Mouse (Mus musculus): ENCODE measurements around the gene Smg6. TPM values are rescaled to one million over a fixed set of nuclear protein-coding genes. Genes with fewer than 3 reads are reported as not detected.

Smg6 gene
- polyA plus RNA-seq, 1 experiment from 2014 or later, result 15.9 TPM

- peaks cover under 1% of the 10 kb centered on the region for H3K4me1 ChIP-seq (ENCODE audit: control insufficient read depth, insufficient read depth, low read length)
- H3K9me3 ChIP-seq (ENCODE audit: control insufficient read depth, low read length), result no peaks in the 10 kb centered on the region
- H3K36me3 ChIP-seq (ENCODE audit: control insufficient read depth, insufficient read depth, low read length), result peaks cover 17% of the 10 kb centered on the region
- ATAC-seq (ENCODE audit: low FRiP score, low TSS enrichment), result no peak
- no peak overlapping the region for H3K4me3 ChIP-seq (replicated peaks; ENCODE audit: low read depth, low read length)
- H3K4me2 ChIP-seq (ENCODE audit: low read length), result no peak overlapping the region
- H3K27ac ChIP-seq (replicated peaks; ENCODE audit: low read depth, low read length), result 0 out of 2 replicates have a peak overlapping the region, but pooled peaks have one; percentile 2
- no peak overlapping the region for H3K9ac ChIP-seq (replicated peaks; ENCODE audit: low read length)
- 83% methylated on average over 18 of the region's 18 CpGs for WGBS
- no peak for DNase-seq
- no peaks in the 10 kb centered on the region for H3K27me3 ChIP-seq (ENCODE audit: control insufficient read depth, insufficient read depth, low read length)
These were observed 227.3 kb downstream of the Smg6 start for GRCm38 (mm10) chr11:75152603-75153557.

- Histone ChIP-seq H3K27me3 (ENCODE audit: control insufficient read depth, insufficient read depth, low read length) (no peaks in the 10 kb centered on the region), H3K36me3 (ENCODE audit: control insufficient read depth, insufficient read depth, low read length) (peaks cover 22% of the 10 kb centered on the region), H3K9ac (replicated peaks; ENCODE audit: low read length) (no peak overlapping the region), H3K4me2 (ENCODE audit: low read length) (no peak overlapping the region), H3K27ac (replicated peaks; ENCODE audit: low read depth, low read length) (no peak overlapping the region), H3K4me3 (replicated peaks; ENCODE audit: low read depth, low read length) (no peak overlapping the region), H3K9me3 (ENCODE audit: control insufficient read depth, low read length) (no peaks in the 10 kb centered on the region), H3K4me1 (ENCODE audit: control insufficient read depth, insufficient read depth, low read length) (no peaks in the 10 kb centered on the region)
- WGBS, result 85% methylated on average over 6 of the region's 6 CpGs
- DNase-seq (no peak), ATAC-seq (ENCODE audit: low FRiP score, low TSS enrichment) (no peak)
These were observed 228.5 kb downstream of the Smg6 start for GRCm38 (mm10) chr11:75154053-75154585.

- Histone ChIP-seq H3K27ac (replicated peaks; ENCODE audit: low read depth, low read length) (no peak overlapping the region), H3K27me3 (ENCODE audit: control insufficient read depth, insufficient read depth, low read length) (no peaks in the 10 kb centered on the region), H3K9me3 (ENCODE audit: control insufficient read depth, low read length) (no peaks in the 10 kb centered on the region), H3K36me3 (ENCODE audit: control insufficient read depth, insufficient read depth, low read length) (peaks cover 34% of the 10 kb centered on the region), H3K4me2 (ENCODE audit: low read length) (no peak overlapping the region), H3K4me3 (replicated peaks; ENCODE audit: low read depth, low read length) (no peak overlapping the region), H3K4me1 (ENCODE audit: control insufficient read depth, insufficient read depth, low read length) (no peaks in the 10 kb centered on the region), H3K9ac (replicated peaks; ENCODE audit: low read length) (no peak overlapping the region)
- DNase-seq, result no peak
- no peak for ATAC-seq (ENCODE audit: low FRiP score, low TSS enrichment)
- WGBS, result 79% methylated on average over 6 of the region's 6 CpGs
These were observed 230.4 kb downstream of the Smg6 start for GRCm38 (mm10) chr11:75155985-75156384.

GRCm38 (mm10) chr11:75156416-75156815, 230.8 kb downstream of the Smg6 start:
- no peak for ATAC-seq (ENCODE audit: low FRiP score, low TSS enrichment)
- H3K27ac ChIP-seq (replicated peaks; ENCODE audit: low read depth, low read length), result no peak overlapping the region
- H3K4me2 ChIP-seq (ENCODE audit: low read length), result no peak overlapping the region
- H3K4me3 ChIP-seq (replicated peaks; ENCODE audit: low read depth, low read length), result no peak overlapping the region
- WGBS, result 85% methylated on average over 5 of the region's 5 CpGs
- no peak overlapping the region for H3K9ac ChIP-seq (replicated peaks; ENCODE audit: low read length)
- DNase-seq, result no peak
- no peaks in the 10 kb centered on the region for H3K9me3 ChIP-seq (ENCODE audit: control insufficient read depth, low read length)
- no peaks in the 10 kb centered on the region for H3K4me1 ChIP-seq (ENCODE audit: control insufficient read depth, insufficient read depth, low read length)
- H3K36me3 ChIP-seq (ENCODE audit: control insufficient read depth, insufficient read depth, low read length), result peaks cover 39% of the 10 kb centered on the region
- no peaks in the 10 kb centered on the region for H3K27me3 ChIP-seq (ENCODE audit: control insufficient read depth, insufficient read depth, low read length)

- Histone ChIP-seq H3K9me3 (ENCODE audit: control insufficient read depth, low read length) (no peaks in the 10 kb centered on the region), H3K36me3 (ENCODE audit: control insufficient read depth, insufficient read depth, low read length) (peaks cover 43% of the 10 kb centered on the region), H3K4me3 (replicated peaks; ENCODE audit: low read depth, low read length) (no peak overlapping the region), H3K9ac (replicated peaks; ENCODE audit: low read length) (no peak overlapping the region), H3K27ac (replicated peaks; ENCODE audit: low read depth, low read length) (no peak overlapping the region), H3K4me2 (ENCODE audit: low read length) (no peak overlapping the region), H3K4me1 (ENCODE audit: control insufficient read depth, insufficient read depth, low read length) (no peaks in the 10 kb centered on the region), H3K27me3 (ENCODE audit: control insufficient read depth, insufficient read depth, low read length) (no peaks in the 10 kb centered on the region)
- WGBS, result 67% methylated on average over 4 of the region's 4 CpGs
- no peak for ATAC-seq (ENCODE audit: low FRiP score, low TSS enrichment)
- no peak for DNase-seq
These were observed 231.4 kb downstream of the Smg6 start for GRCm38 (mm10) chr11:75157037-75157436.

GRCm38 (mm10) chr11:75157901-75158300, 232.3 kb downstream of the Smg6 start:
- Histone ChIP-seq H3K9ac (replicated peaks; ENCODE audit: low read length) (no peak overlapping the region), H3K4me1 (ENCODE audit: control insufficient read depth, insufficient read depth, low read length) (no peaks in the 10 kb centered on the region), H3K27me3 (ENCODE audit: control insufficient read depth, insufficient read depth, low read length) (peaks cover under 1% of the 10 kb centered on the region; the same call in 1 of the 2 replicates), H3K36me3 (ENCODE audit: control insufficient read depth, insufficient read depth, low read length) (peaks cover 50% of the 10 kb centered on the region), H3K4me2 (ENCODE audit: low read length) (no peak overlapping the region), H3K9me3 (ENCODE audit: control insufficient read depth, low read length) (no peaks in the 10 kb centered on the region), H3K27ac (replicated peaks; ENCODE audit: low read depth, low read length) (no peak overlapping the region), H3K4me3 (replicated peaks; ENCODE audit: low read depth, low read length) (no peak overlapping the region)
- no peak for ATAC-seq (ENCODE audit: low FRiP score, low TSS enrichment)
- WGBS, result 52% methylated on average over 2 of the region's 2 CpGs
- no peak for DNase-seq

- Histone ChIP-seq H3K27me3 (ENCODE audit: control insufficient read depth, insufficient read depth, low read length) (peaks cover 6% of the 10 kb centered on the region; the same call in 1 of the 2 replicates), H3K27ac (replicated peaks; ENCODE audit: low read depth, low read length) (no peak overlapping the region), H3K9me3 (ENCODE audit: control insufficient read depth, low read length) (no peaks in the 10 kb centered on the region), H3K4me2 (ENCODE audit: low read length) (no peak overlapping the region), H3K9ac (replicated peaks; ENCODE audit: low read length) (no peak overlapping the region), H3K4me1 (ENCODE audit: control insufficient read depth, insufficient read depth, low read length) (no peaks in the 10 kb centered on the region), H3K36me3 (ENCODE audit: control insufficient read depth, insufficient read depth, low read length) (peaks cover 51% of the 10 kb centered on the region), H3K4me3 (replicated peaks; ENCODE audit: low read depth, low read length) (no peak overlapping the region)
- ATAC-seq (ENCODE audit: low FRiP score, low TSS enrichment) (no peak), DNase-seq (no peak)
- WGBS, result 95% methylated on average over 14 of the region's 14 CpGs
These were observed 232.8 kb downstream of the Smg6 start for GRCm38 (mm10) chr11:75158432-75158831.

GRCm38 (mm10) chr11:75159564-75159963, 233.9 kb downstream of the Smg6 start:
- Histone ChIP-seq H3K9ac (replicated peaks; ENCODE audit: low read length) (no peak overlapping the region), H3K27me3 (ENCODE audit: control insufficient read depth, insufficient read depth, low read length) (peaks cover 17% of the 10 kb centered on the region), H3K4me2 (ENCODE audit: low read length) (no peak overlapping the region), H3K27ac (replicated peaks; ENCODE audit: low read depth, low read length) (no peak overlapping the region), H3K36me3 (ENCODE audit: control insufficient read depth, insufficient read depth, low read length) (peaks cover 56% of the 10 kb centered on the region), H3K4me1 (ENCODE audit: control insufficient read depth, insufficient read depth, low read length) (no peaks in the 10 kb centered on the region), H3K9me3 (ENCODE audit: control insufficient read depth, low read length) (no peaks in the 10 kb centered on the region), H3K4me3 (replicated peaks; ENCODE audit: low read depth, low read length) (no peak overlapping the region)
- ATAC-seq (ENCODE audit: low FRiP score, low TSS enrichment), result no peak
- no peak for DNase-seq
- 58% methylated on average over 2 of the region's 2 CpGs for WGBS
